Mouse (Mus musculus) forebrain, embryonic 14.5 days (tissue): Measurements from ENCODE around the gene 2210408I21Rik. TPM values are rescaled to one million over a fixed set of nuclear protein-coding genes. Genes with fewer than 3 reads are reported as not detected.
"Not testable (repeated sequence)": the region's sequence is repeated elsewhere in the genome, so short reads cannot be mapped to it uniquely, and the experiment has no call there.

Experiments used
- ATAC-seq: fragments of 200-750 bp; cut with Nextera tagmentation; 2 replicates; pipeline ENCODE4 v1.8.0; 2017; ENCODE audit warnings: mild to moderate bottlenecking, moderate library complexity
- DNase-seq: peaks from one replicate; pipeline ENCODE4 v3.0.0-alpha.2; 2015; ENCODE audit warnings: low spot score
- H3K27ac ChIP-seq: fragments of 300-500 bp; sonication (generic); 2 replicates; pipeline ENCODE4 v1.5.1; 2014; ENCODE audit warnings: low read depth, mild to moderate bottlenecking, control low read depth, low read length, moderate library complexity
- H3K27me3 ChIP-seq: fragments of 300-500 bp; sonication (generic); replicated peaks from 2 replicates; pipeline ENCODE4 v1.6.1; 2014; ENCODE audit warnings: low read length, control low read depth, mixed read lengths; ENCODE audit not compliant: control insufficient read depth, insufficient read depth
- H3K36me3 ChIP-seq: fragments of 300-500 bp; sonication (generic); 2 replicates; pipeline ENCODE4 v1.6.1; 2014; ENCODE audit warnings: low read length, control low read depth; ENCODE audit not compliant: control insufficient read depth, insufficient read depth
- H3K4me1 ChIP-seq: fragments of 300-500 bp; sonication (generic); 2 replicates; pipeline ENCODE4 v1.6.1; 2014; ENCODE audit warnings: antibody characterized with exemption, low read length, control low read depth; ENCODE audit not compliant: control insufficient read depth, insufficient read depth
- H3K4me2 ChIP-seq: fragments of 300-500 bp; sonication (generic); 2 replicates; pipeline ENCODE4 v1.6.1; 2014; ENCODE audit warnings: mild to moderate bottlenecking, control low read depth, low read length
- H3K4me3 ChIP-seq: fragments of 300-500 bp; sonication (generic); 2 replicates; pipeline ENCODE4 v1.5.1; 2014; ENCODE audit warnings: low read depth, low read length, control low read depth
- H3K9ac ChIP-seq: fragments of 300-500 bp; sonication (generic); 2 replicates; pipeline ENCODE4 v1.6.1; 2014; ENCODE audit warnings: mild to moderate bottlenecking, low read length, control low read depth, moderate library complexity
- H3K9me3 ChIP-seq: fragments of 300-500 bp; sonication (generic); replicated peaks from 2 replicates; pipeline ENCODE4 v1.6.1; 2016; ENCODE audit warnings: low read length, control low read depth, mixed read lengths; ENCODE audit not compliant: control insufficient read depth
- WGBS: fragments of 180-500 bp; shearing (Covaris S2); extraction: QIAGEN DNeasy Blood & Tissue Kit; methylation state at CpG from one replicate; pipeline ENCODE4 v1.1.7; 2014; 5-methylcytosine and 5-hydroxymethylcytosine counted together
- polyA plus RNA-seq: library from polyadenylated mRNA; unstranded; fragments of >200 nt; fragmentation: Nextera tagmentation; extraction: Ambion mirVana; gene quantifications from 2 replicates; pipeline ENCODE4 v1.2.1, GENCODE M21; 2014

Gene 2210408I21Rik
- polyA plus RNA-seq, result 10.9 and 11.9 TPM in 2 replicates

- Histone ChIP-seq H3K4me3 (peak within 1 kb of the TSS; percentile 99), H3K4me1 (no peaks in the 10 kb centered on the region; the same call in 1 of the 2 replicates), H3K9me3 (no peaks in the 10 kb centered on the region), H3K9ac (peak within 1 kb of the TSS; percentile 94), H3K4me2 (peak within 1 kb of the TSS; percentile 63), H3K36me3 (no peaks in the 10 kb centered on the region), H3K27ac (peak within 1 kb of the TSS; percentile 96), H3K27me3 (no peaks in the 10 kb centered on the region)
- under 1% methylated on average over 65 of the region's 65 CpGs for WGBS
- ATAC-seq, result peak; percentile 99
- peak; percentile 96 for DNase-seq
Observed at GRCm38 (mm10) chr13:77134931-77135620, at the start of gene 2210408I21Rik, which contains the start of gene Slf1. Gene 2210408I21Rik (plus strand): TSS chr13:77135540. Gene Slf1 (minus strand): TSS chr13:77135473.

- DNase-seq, H3K9ac ChIP-seq, H3K27me3 ChIP-seq, ATAC-seq, H3K4me3 ChIP-seq, H3K36me3 ChIP-seq, H3K27ac ChIP-seq, H3K9me3 ChIP-seq, H3K4me1 ChIP-seq, H3K4me2 ChIP-seq: not testable (repeated sequence)
- 100% methylated on average over 1 of the region's 1 CpGs for WGBS
Observed at GRCm38 (mm10) chr13:77092876-77093275, 42.5 kb upstream of the 2210408I21Rik start.

- H3K4me3 ChIP-seq, result no peak overlapping the region
Observed at GRCm38 (mm10) chr13:77107734-77108133, 27.6 kb upstream of the 2210408I21Rik start.

GRCm38 (mm10) chr13:77118695-77119094 is 16.6 kb upstream of the 2210408I21Rik start:
- Histone ChIP-seq H3K4me1 (no peaks in the 10 kb centered on the region), H3K9me3 (no peaks in the 10 kb centered on the region), H3K4me3 (no peak overlapping the region), H3K36me3 (no peaks in the 10 kb centered on the region), H3K27ac (no peak overlapping the region), H3K4me2 (no peak overlapping the region), H3K27me3 (no peaks in the 10 kb centered on the region), H3K9ac (no peak overlapping the region)
- ATAC-seq (no peak), DNase-seq (no peak)
- 93% methylated on average over 4 of the region's 4 CpGs for WGBS

More at GRCm38 (mm10) chr13:77107734-77108133, 27.6 kb upstream of the 2210408I21Rik start:
- H3K27me3 ChIP-seq, result no peaks in the 10 kb centered on the region
- H3K9ac ChIP-seq, result no peak overlapping the region
- no peak overlapping the region for H3K4me2 ChIP-seq
- no peaks in the 10 kb centered on the region for H3K9me3 ChIP-seq
- no peak overlapping the region for H3K27ac ChIP-seq
- ATAC-seq (no peak), DNase-seq (no peak)
- peaks cover 10% of the 10 kb centered on the region; the same call in 1 of the 2 replicates for H3K36me3 ChIP-seq
- H3K4me1 ChIP-seq, result no peaks in the 10 kb centered on the region

- Histone ChIP-seq H3K27ac (no peak overlapping the region), H3K4me3 (no peak overlapping the region), H3K27me3 (no peaks in the 10 kb centered on the region), H3K36me3 (peaks cover 5% of the 10 kb centered on the region; the same call in 1 of the 2 replicates), H3K9ac (no peak overlapping the region), H3K4me1 (no peaks in the 10 kb centered on the region), H3K9me3 (no peaks in the 10 kb centered on the region), H3K4me2 (no peak overlapping the region)
- DNase-seq (peak; percentile 58), ATAC-seq (peak; percentile 33; the same call in 1 of the 2 replicates)
- WGBS, result 76% methylated on average over 3 of the region's 3 CpGs
Observed at GRCm38 (mm10) chr13:77125159-77125558, 10.2 kb upstream of the 2210408I21Rik start.

GRCm38 (mm10) chr13:77128240-77128639 is 7.1 kb upstream of the 2210408I21Rik start:
- Histone ChIP-seq H3K27me3 (no peaks in the 10 kb centered on the region), H3K27ac (no peak overlapping the region), H3K36me3 (peaks cover 5% of the 10 kb centered on the region; the same call in 1 of the 2 replicates), H3K9ac (no peak overlapping the region), H3K4me3 (no peak overlapping the region), H3K4me2 (no peak overlapping the region), H3K9me3 (no peaks in the 10 kb centered on the region), H3K4me1 (no peaks in the 10 kb centered on the region; the same call in 1 of the 2 replicates)
- ATAC-seq (no peak), DNase-seq (no peak)
- 90% methylated on average over 2 of the region's 2 CpGs for WGBS

GRCm38 (mm10) chr13:77131132-77131531 is 4.2 kb upstream of the 2210408I21Rik start:
- Histone ChIP-seq H3K9me3 (no peaks in the 10 kb centered on the region), H3K36me3 (no peaks in the 10 kb centered on the region), H3K27me3 (no peaks in the 10 kb centered on the region), H3K4me2 (no peak overlapping the region), H3K9ac (no peak overlapping the region), H3K4me1 (no peaks in the 10 kb centered on the region; the same call in 1 of the 2 replicates), H3K27ac (no peak overlapping the region), H3K4me3 (no peak overlapping the region)
- no peak for ATAC-seq
- DNase-seq, result no peak
- WGBS, result 83% methylated on average over 2 of the region's 2 CpGs

GRCm38 (mm10) chr13:77135621-77135981 is 261 bp downstream of the 2210408I21Rik start:
- no peak for DNase-seq
- H3K4me3 ChIP-seq, result peak overlapping the region; percentile 99
- H3K4me1 ChIP-seq, result no peaks in the 10 kb centered on the region; the same call in 1 of the 2 replicates
- WGBS, result 1% methylated on average over 11 of the region's 11 CpGs
- H3K27me3 ChIP-seq, result no peaks in the 10 kb centered on the region
- no peaks in the 10 kb centered on the region for H3K36me3 ChIP-seq
- peak; percentile 71 for ATAC-seq
- H3K9ac ChIP-seq, result peak overlapping the region; percentile 94
- H3K4me2 ChIP-seq, result peak overlapping the region; percentile 63
- H3K9me3 ChIP-seq, result no peaks in the 10 kb centered on the region
- H3K27ac ChIP-seq, result peak overlapping the region; percentile 96

GRCm38 (mm10) chr13:77140890-77141289 is 5.5 kb downstream of the 2210408I21Rik start:
- 91% methylated on average over 2 of the region's 2 CpGs for WGBS
- Histone ChIP-seq H3K4me3 (no peak overlapping the region), H3K4me1 (no peaks in the 10 kb centered on the region), H3K27me3 (no peaks in the 10 kb centered on the region), H3K27ac (no peak overlapping the region), H3K9me3 (no peaks in the 10 kb centered on the region), H3K36me3 (no peaks in the 10 kb centered on the region), H3K4me2 (no peak overlapping the region), H3K9ac (no peak overlapping the region)
- ATAC-seq (no peak), DNase-seq (no peak)
